Mouse (Mus musculus) embryonic facial prominence, embryonic 14.5 days (tissue): ENCODE results near the gene Ncoa6. TPM values are rescaled to one million over a fixed set of nuclear protein-coding genes. Genes with fewer than 3 reads are reported as not detected.

Experiments
- ATAC-seq: fragments of 200-750 bp; cut with Nextera tagmentation; 2 replicates; pipeline ENCODE4 v1.8.0; 2017; ENCODE audit warnings: low read depth, moderate number of reproducible peaks, moderate TSS enrichment
- DNase-seq: peaks from one replicate; pipeline ENCODE4 v3.0.0-alpha.2; 2015; ENCODE audit warnings: low spot score
- H3K27ac ChIP-seq: fragments of 300-500 bp; sonication (generic); replicated peaks from 2 replicates; pipeline ENCODE4 v1.5.1; 2014; ENCODE audit warnings: low read depth, mild to moderate bottlenecking, low read length, moderate library complexity
- H3K27me3 ChIP-seq: fragments of 300-500 bp; sonication (generic); replicated peaks from 2 replicates; pipeline ENCODE4 v1.6.1; 2014; ENCODE audit warnings: low read length; ENCODE audit not compliant: control insufficient read depth, insufficient read depth
- H3K36me3 ChIP-seq: fragments of 300-500 bp; sonication (generic); 2 replicates; pipeline ENCODE4 v1.6.1; 2014; ENCODE audit warnings: low read length, mixed read lengths; ENCODE audit not compliant: control insufficient read depth, insufficient read depth
- H3K4me1 ChIP-seq: fragments of 300-500 bp; sonication (generic); 2 replicates; pipeline ENCODE4 v1.6.1; 2014; ENCODE audit warnings: antibody characterized with exemption, low read length; ENCODE audit not compliant: control insufficient read depth, insufficient read depth
- H3K4me2 ChIP-seq: fragments of 300-500 bp; sonication (generic); 2 replicates; pipeline ENCODE4 v1.6.1; 2014; ENCODE audit warnings: low read depth, mild to moderate bottlenecking, low read length, moderate library complexity, mixed read lengths
- H3K4me3 ChIP-seq: fragments of 300-500 bp; sonication (generic); 2 replicates; pipeline ENCODE4 v1.5.1; 2014; ENCODE audit warnings: low read depth, mild to moderate bottlenecking, low read length
- H3K9ac ChIP-seq: fragments of 300-500 bp; sonication (generic); 2 replicates; pipeline ENCODE4 v1.6.1; 2014; ENCODE audit warnings: low read depth, mild to moderate bottlenecking, low read length, moderate library complexity, mixed read lengths
- H3K9me3 ChIP-seq: fragments of 300-500 bp; sonication (generic); 2 replicates; pipeline ENCODE4 v1.6.1; 2016; ENCODE audit warnings: low read length; ENCODE audit not compliant: control insufficient read depth
- WGBS: fragments of 180-500 bp; shearing (Covaris S2); extraction: QIAGEN DNeasy Blood & Tissue Kit; methylation state at CpG from one replicate; pipeline ENCODE4 v1.1.7; 2014; 5-methylcytosine and 5-hydroxymethylcytosine counted together
- polyA plus RNA-seq: library from polyadenylated mRNA; unstranded; fragments of >200 nt; fragmentation: Nextera tagmentation; extraction: Ambion mirVana; gene quantifications from 2 replicates; pipeline ENCODE4 v1.2.1, GENCODE M21; 2014

Ncoa6 gene
- 23.0 and 27.4 TPM in 2 replicates for polyA plus RNA-seq

GRCm38 (mm10) chr2:155473570-155474088 lies at the start of gene Ncoa6:
TSS of gene Ncoa6 (minus strand) at chr2:155473894.
- Histone ChIP-seq H3K27me3 (no peaks in the 10 kb centered on the region), H3K9ac (peak within 1 kb of the TSS; percentile 99), H3K4me1 (peaks cover 7% of the 10 kb centered on the region), H3K9me3 (no peaks in the 10 kb centered on the region), H3K4me3 (peak within 1 kb of the TSS; percentile 92), H3K36me3 (no peaks in the 10 kb centered on the region), H3K27ac (peak within 1 kb of the TSS; percentile 90), H3K4me2 (peak within 1 kb of the TSS; percentile 81)
- WGBS, result 0% methylated on average over 20 of the region's 72 CpGs
- peak; percentile 85 for ATAC-seq
- peak; percentile 91 for DNase-seq

DNA sequence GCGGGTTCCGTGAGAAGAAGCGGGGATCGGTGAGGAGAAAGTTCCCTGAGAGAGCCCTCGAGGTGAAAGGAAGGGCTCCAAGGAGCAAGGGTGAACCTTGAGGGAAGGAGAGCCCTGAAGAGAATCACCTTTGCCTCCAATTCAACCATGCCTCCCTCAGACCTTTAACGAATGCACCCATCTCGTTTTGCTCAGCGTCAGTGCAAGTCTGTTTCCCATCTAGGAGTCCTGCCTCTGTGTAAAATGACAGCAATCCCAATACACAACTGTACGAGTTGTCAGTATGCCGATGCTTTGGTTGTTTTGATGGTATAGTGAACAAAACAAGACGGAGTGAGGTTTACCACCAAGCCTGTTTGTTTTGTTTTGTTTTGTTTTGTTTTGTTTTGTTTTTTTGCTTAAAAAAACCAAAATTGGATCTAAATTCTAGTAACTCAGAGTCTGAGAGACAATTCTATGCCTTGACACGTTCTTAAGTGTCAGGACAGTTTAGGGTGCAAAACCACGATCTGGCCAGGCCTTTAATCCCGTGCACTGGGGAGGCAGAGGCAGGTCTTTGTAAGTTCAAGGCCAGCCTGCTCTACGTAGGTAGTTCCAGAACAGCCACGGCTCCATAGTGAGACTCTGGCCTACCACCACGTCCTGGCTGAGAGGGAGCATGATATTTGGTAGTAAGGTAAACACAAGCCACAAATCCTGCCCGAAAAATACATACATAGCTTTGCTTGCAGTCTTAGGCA lies 45.0 kb upstream of the Ncoa6 start:
- Histone ChIP-seq H3K4me1 (peaks cover 5% of the 10 kb centered on the region; the same call in 1 of the 2 replicates), H3K4me3 (peak overlapping the region; percentile 76), H3K9me3 (no peaks in the 10 kb centered on the region), H3K27ac (peak overlapping the region; percentile 52; the same call in 1 of the 2 replicates), H3K4me2 (peak overlapping the region; percentile 94), H3K9ac (peak overlapping the region; percentile 73), H3K27me3 (no peaks in the 10 kb centered on the region), H3K36me3 (no peaks in the 10 kb centered on the region)
- DNase-seq (no peak), ATAC-seq (no peak)
- 23% methylated on average over 18 of the region's 18 CpGs for WGBS

GRCm38 (mm10) chr2:155517455-155518423 lies 44.0 kb upstream of the Ncoa6 start, which contains the start of the genes Acss2 and Ggt7:
TSS of gene Acss2 (plus strand) at chr2:155517948.
TSS of gene Ggt7 (minus strand) at chr2:155518237.
- Histone ChIP-seq H3K9me3 (no peaks in the 10 kb centered on the region), H3K4me2 (peak within 1 kb of the TSS; percentile 94), H3K4me3 (peak within 1 kb of the TSS; percentile 76), H3K27me3 (no peaks in the 10 kb centered on the region), H3K27ac (peak within 1 kb of the TSS; percentile 52; the same call in 1 of the 2 replicates), H3K36me3 (no peaks in the 10 kb centered on the region), H3K9ac (peak within 1 kb of the TSS; percentile 73), H3K4me1 (peaks cover 5% of the 10 kb centered on the region; the same call in 1 of the 2 replicates)
- ATAC-seq, result peak; percentile 98
- peak; percentile 98 for DNase-seq
- 6% methylated on average over 55 of the region's 70 CpGs for WGBS

DNA sequence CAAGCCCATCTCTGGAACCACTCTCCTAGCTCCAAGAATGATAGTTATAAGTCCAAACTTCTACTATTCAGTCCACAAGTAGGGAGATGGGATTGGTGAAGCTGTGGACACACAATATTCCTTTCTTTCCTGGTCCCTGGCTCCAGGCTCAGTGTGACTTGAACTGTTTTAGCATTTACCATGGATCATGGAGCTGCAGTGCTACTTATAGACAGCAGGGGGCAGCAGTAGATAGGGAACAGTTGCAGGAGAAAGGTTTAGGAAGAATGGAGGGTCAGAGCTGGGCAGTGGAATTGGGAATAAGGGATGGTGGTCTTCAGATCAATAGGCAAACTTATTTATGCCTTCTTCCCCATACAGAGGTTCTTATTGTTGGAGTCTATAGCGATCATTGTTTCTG lies 42.2 kb upstream of the Ncoa6 start:
- 13% methylated on average over 1 of the region's 1 CpGs for WGBS
- Histone ChIP-seq H3K9ac (no peak overlapping the region), H3K36me3 (no peaks in the 10 kb centered on the region), H3K4me1 (peaks cover 5% of the 10 kb centered on the region; the same call in 1 of the 2 replicates), H3K9me3 (no peaks in the 10 kb centered on the region), H3K27ac (no peak overlapping the region), H3K4me2 (no peak overlapping the region), H3K27me3 (no peaks in the 10 kb centered on the region), H3K4me3 (no peak overlapping the region)
- ATAC-seq (no peak), DNase-seq (peak; percentile 46)

- peak; percentile 68 for DNase-seq
- WGBS, result 0% methylated on average over 14 of the region's 23 CpGs
- peak; percentile 9; the same call in 1 of the 2 replicates for ATAC-seq
- H3K27me3 ChIP-seq, result no peaks in the 10 kb centered on the region
- peak overlapping the region; percentile 66 for H3K9ac ChIP-seq
- H3K27ac ChIP-seq, result no peak overlapping the region
- no peaks in the 10 kb centered on the region for H3K36me3 ChIP-seq
- peaks cover 5% of the 10 kb centered on the region; the same call in 1 of the 2 replicates for H3K4me1 ChIP-seq
- H3K9me3 ChIP-seq, result no peaks in the 10 kb centered on the region
- H3K4me3 ChIP-seq, result peak overlapping the region; percentile 45
- peak overlapping the region; percentile 63 for H3K4me2 ChIP-seq
Measured at GRCm38 (mm10) chr2:155514666-155515065, 41.0 kb upstream of the Ncoa6 start.

DNA sequence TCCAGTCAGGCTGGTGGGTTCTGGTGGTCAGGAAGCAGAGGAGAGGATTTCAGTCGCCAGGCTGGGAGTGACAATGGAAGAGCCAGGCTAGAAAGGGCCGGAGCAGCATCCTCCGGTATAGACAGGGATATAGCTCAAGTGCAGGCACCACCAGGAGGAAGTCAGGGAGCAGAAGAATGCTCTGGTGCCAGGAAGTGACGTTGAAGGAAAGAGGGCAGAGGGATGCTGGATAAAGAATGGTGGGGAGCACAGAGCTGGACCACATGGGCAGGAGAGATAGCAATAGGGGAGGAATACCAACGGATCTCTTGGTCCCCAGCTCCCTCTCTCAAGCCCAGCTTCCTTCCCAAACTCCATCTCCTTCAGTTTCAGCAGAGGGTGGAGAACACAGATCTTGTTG lies 39.8 kb upstream of the Ncoa6 start:
- ATAC-seq (no peak), DNase-seq (no peak)
- H3K36me3 ChIP-seq, result no peaks in the 10 kb centered on the region
- no peaks in the 10 kb centered on the region for H3K27me3 ChIP-seq
- peak overlapping the region; percentile 66; the same call in 1 of the 2 replicates for H3K9ac ChIP-seq
- peaks cover 5% of the 10 kb centered on the region; the same call in 1 of the 2 replicates for H3K4me1 ChIP-seq
- peak overlapping the region; percentile 45; the same call in 1 of the 2 replicates for H3K4me3 ChIP-seq
- WGBS, result 63% methylated on average over 5 of the region's 5 CpGs
- no peaks in the 10 kb centered on the region for H3K9me3 ChIP-seq
- H3K27ac ChIP-seq, result no peak overlapping the region
- peak overlapping the region; percentile 63 for H3K4me2 ChIP-seq

DNA sequence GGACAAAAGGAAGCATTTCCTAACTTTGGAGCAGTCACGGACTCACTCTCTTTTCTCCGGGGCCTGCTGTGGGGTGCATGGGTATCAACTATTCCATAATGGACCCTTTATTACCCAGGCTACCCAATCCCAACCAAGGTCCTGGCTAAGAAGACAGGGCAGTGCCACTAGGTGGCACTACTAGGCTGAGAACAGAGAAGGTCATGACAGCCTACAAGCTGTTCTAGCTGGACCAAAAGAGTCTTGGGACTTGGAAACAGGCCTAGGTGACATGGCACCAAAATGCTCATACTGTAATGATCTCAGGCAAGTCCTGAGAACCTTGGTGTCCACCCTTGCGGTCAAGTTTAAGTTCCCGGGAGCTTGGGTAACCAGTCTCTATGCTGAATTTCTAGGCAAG lies 38.8 kb upstream of the Ncoa6 start:
- peak; percentile 51 for DNase-seq
- Histone ChIP-seq H3K4me3 (no peak overlapping the region), H3K9ac (no peak overlapping the region), H3K36me3 (no peaks in the 10 kb centered on the region), H3K27ac (no peak overlapping the region), H3K4me2 (no peak overlapping the region), H3K9me3 (no peaks in the 10 kb centered on the region), H3K4me1 (peaks cover 4% of the 10 kb centered on the region; the same call in 1 of the 2 replicates), H3K27me3 (no peaks in the 10 kb centered on the region)
- 48% methylated on average over 4 of the region's 4 CpGs for WGBS
- no peak for ATAC-seq
